Mouse (Mus musculus) erythroblast, embryonic 14.5 days (primary cell): Measurements from ENCODE around the gene Nasp.

Source experiments
- GATA1 ChIP-seq: IDR thresholded peaks from 2 replicates; pipeline ENCODE4 v1.6.1; 2012; ENCODE audit warnings: low read length, inconsistent platforms, mixed read lengths
- TAL1 ChIP-seq: IDR thresholded peaks from 3 replicates; pipeline ENCODE4 v1.6.1; 2012; ENCODE audit warnings: low read length, inconsistent platforms, mixed read lengths

DNA sequence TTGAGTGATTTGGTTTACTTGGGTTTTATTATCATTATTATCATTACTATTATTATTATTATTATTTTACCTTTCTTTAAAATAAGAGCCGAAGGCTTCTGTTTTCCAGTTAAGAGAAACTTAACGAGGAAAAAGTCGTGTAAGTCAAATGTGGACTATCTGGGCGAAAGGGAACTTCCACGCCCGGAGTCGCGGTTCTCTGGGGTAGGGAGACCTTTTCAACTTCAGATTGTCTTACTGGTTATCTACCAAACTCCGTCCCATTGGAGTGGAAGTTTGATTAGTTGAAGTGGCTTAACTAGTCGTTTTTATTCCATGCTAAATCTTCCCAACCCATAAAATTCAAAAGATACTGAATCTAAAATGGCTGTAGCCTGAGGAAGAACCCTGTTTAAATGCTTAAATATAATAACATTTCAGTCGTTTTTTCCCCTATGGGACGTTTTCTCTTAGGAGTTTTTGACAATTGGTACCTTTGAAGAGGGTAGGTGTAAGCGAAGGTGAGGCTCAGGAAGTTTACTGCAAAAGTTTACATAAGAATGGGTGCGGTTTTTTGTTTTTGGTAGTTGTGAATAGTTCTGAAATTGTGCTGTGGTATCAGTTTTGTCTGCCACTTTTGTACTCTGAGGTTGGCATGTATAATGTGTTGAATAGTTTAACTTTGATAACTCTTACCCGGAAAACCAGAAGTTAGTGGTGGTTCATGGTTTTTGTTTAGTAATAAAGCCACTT is 69.4 kb downstream of the Nasp start:
- TF ChIP-seq GATA1, result no peak
- TF ChIP-seq TAL1, result no peak
